Mouse (Mus musculus) lung, postnatal 0 days (tissue): ENCODE measurements around the gene Gm45234. TPM values are rescaled to one million over a fixed set of nuclear protein-coding genes. Genes with fewer than 3 reads are reported as not detected.
"Not testable (repeated sequence)": the region's sequence is repeated elsewhere in the genome, so short reads cannot be mapped to it uniquely, and the experiment has no call there.

Experiments used
- ATAC-seq: fragments of 200-750 bp; cut with Nextera tagmentation; 2 replicates; pipeline ENCODE4 v1.8.0; 2017; ENCODE audit warnings: moderate library complexity
- DNase-seq: peaks from one replicate; pipeline ENCODE4 v3.0.0-alpha.2; 2016; ENCODE audit warnings: low spot score
- H3K27ac ChIP-seq: fragments of 300-500 bp; sonication (generic); 2 replicates; pipeline ENCODE4 v1.5.1; 2014; ENCODE audit warnings: antibody characterized with exemption, mild to moderate bottlenecking, low read length, mixed read lengths
- H3K27me3 ChIP-seq: fragments of 300-500 bp; sonication (generic); replicated peaks from 2 replicates; pipeline ENCODE4 v1.6.1; 2014; ENCODE audit warnings: low read length, mixed read lengths; ENCODE audit not compliant: insufficient read depth
- H3K36me3 ChIP-seq: fragments of 300-500 bp; sonication (generic); 2 replicates; pipeline ENCODE4 v1.6.1; 2014; ENCODE audit warnings: low read length, mixed read lengths; ENCODE audit not compliant: insufficient read depth
- H3K4me1 ChIP-seq: fragments of 300-500 bp; sonication (generic); 2 replicates; pipeline ENCODE4 v1.6.1; 2014; ENCODE audit warnings: antibody characterized with exemption, low read depth, low read length, mixed read lengths; ENCODE audit not compliant: insufficient read depth
- H3K4me2 ChIP-seq: fragments of 300-500 bp; sonication (generic); replicated peaks from 2 replicates; pipeline ENCODE4 v1.6.1; 2014; ENCODE audit warnings: low read depth, mild to moderate bottlenecking, low read length, moderate library complexity, mixed read lengths
- H3K4me3 ChIP-seq: fragments of 300-500 bp; sonication (generic); 2 replicates; pipeline ENCODE4 v1.5.1; 2014; ENCODE audit warnings: low read depth, low read length
- H3K9ac ChIP-seq: fragments of 300-500 bp; sonication (generic); replicated peaks from 2 replicates; pipeline ENCODE4 v1.6.1; 2014; ENCODE audit warnings: low read depth, mild to moderate bottlenecking
- H3K9me3 ChIP-seq: fragments of 300-500 bp; sonication (generic); 2 replicates; pipeline ENCODE4 v1.6.1; 2016; ENCODE audit warnings: low read length, mixed read lengths
- CTCF ChIP-seq: IDR thresholded peaks from 2 replicates; pipeline ENCODE4 v1.5.1; 2016; ENCODE audit warnings: antibody characterized with exemption, mild to moderate bottlenecking
- EP300 ChIP-seq: IDR thresholded peaks from 2 replicates; pipeline ENCODE4 v1.6.1; 2016; ENCODE audit warnings: antibody characterized with exemption, mild to moderate bottlenecking, control low read depth
- WGBS: fragments of 180-500 bp; shearing (Covaris S2); extraction: QIAGEN DNeasy Blood & Tissue Kit; methylation state at CpG from one replicate; pipeline ENCODE4 v1.1.7; 2014; 5-methylcytosine and 5-hydroxymethylcytosine counted together
- polyA plus RNA-seq: library from polyadenylated mRNA; unstranded; fragments of >200 nt; fragmentation: Nextera tagmentation; extraction: Ambion mirVana; gene quantifications from 2 replicates; pipeline ENCODE4 v1.2.1, GENCODE M21; 2015

Gm45234 gene
- not detected in 2 replicates for polyA plus RNA-seq

DNA sequence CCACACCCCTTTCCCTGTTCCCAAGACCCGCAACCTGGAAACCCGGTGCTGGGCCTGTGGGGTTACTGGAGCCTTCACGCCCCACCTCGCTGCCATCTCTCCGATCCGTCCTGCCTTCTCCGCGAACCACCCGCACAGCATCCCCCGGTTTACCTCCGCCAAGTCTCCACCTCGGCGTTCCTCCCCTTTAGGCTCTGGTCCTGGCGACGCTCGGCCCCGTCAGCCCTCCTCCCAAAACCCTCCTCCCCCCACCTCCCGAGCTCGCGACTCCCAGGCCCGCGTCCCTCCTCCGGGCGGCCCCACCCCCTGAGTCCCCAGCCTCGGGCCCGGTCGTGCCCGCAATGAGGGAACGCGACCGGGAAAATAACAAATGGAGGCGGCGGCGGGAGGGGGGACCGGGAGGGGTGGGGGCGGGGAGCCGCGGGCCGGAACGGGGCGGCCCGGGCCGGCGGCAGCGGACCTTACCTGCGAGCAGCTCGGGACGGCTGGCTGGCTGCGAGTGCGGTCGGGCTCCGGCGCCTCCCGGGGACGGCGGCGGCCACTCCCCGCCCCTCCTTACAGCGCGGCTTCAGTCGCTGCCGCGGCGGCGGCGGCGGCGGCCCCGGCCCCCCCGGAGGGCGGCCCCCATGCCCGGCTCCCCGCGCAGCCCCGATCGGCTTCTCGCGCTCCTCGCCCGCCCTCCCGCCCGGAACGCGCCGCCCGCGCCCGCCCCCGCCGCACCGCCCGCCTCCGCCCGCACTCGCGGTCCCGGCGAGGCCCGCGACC lies at the start of gene Gm45234, which contains the start of gene Atn1:
Gm45234 (minus strand) TSS at position 191 of the 765 bp plus-strand sequence.
Atn1 (minus strand) TSS at position 694 of the 765 bp plus-strand sequence.
- DNase-seq (peak; percentile 89), ATAC-seq (peak; percentile 76)
- Histone ChIP-seq H3K27ac (peak within 1 kb of the TSS; percentile 97), H3K27me3 (no peaks in the 10 kb centered on the region), H3K36me3 (no peaks in the 10 kb centered on the region), H3K4me1 (peaks cover 20% of the 10 kb centered on the region), H3K4me3 (peak within 1 kb of the TSS; percentile 93), H3K4me2 (peak within 1 kb of the TSS; percentile 64), H3K9ac (peak within 1 kb of the TSS; percentile 86), H3K9me3 (no peaks in the 10 kb centered on the region)
- TF ChIP-seq CTCF (no peak), EP300 (no peak)
- under 1% methylated on average over 35 of the region's 100 CpGs for WGBS

DNA sequence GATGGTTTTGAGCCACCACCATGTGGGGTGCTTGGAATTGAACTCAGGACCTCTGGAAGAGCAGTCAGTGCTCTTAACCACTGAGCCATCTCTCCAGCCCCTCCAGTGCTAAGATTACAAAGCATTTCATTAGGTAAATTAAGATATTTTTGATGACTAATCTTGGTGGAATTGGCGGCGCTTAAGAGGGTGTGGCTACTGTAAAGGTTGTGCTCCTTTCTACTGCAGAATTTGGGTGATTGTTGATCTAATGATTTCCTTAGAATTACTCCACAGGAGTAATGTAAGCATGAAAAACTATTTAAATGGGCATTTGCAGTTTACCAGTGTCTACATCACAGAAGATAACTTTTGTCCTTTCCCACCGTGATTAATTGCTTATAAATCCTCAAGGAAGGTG lies 48.5 kb upstream of the Gm45234 start:
- no peaks in the 10 kb centered on the region for H3K27me3 ChIP-seq
- H3K36me3 ChIP-seq, result no peaks in the 10 kb centered on the region
- H3K9ac ChIP-seq, result no peak overlapping the region
- DNase-seq (no peak), ATAC-seq (no peak)
- TF ChIP-seq EP300 (no peak), CTCF (no peak)
- no peak overlapping the region for H3K27ac ChIP-seq
- no peak overlapping the region for H3K4me2 ChIP-seq
- H3K9me3 ChIP-seq, result no peaks in the 10 kb centered on the region
- 93% methylated on average over 3 of the region's 3 CpGs for WGBS
- H3K4me1 ChIP-seq, result peaks cover 7% of the 10 kb centered on the region
- H3K4me3 ChIP-seq, result no peak overlapping the region

DNA sequence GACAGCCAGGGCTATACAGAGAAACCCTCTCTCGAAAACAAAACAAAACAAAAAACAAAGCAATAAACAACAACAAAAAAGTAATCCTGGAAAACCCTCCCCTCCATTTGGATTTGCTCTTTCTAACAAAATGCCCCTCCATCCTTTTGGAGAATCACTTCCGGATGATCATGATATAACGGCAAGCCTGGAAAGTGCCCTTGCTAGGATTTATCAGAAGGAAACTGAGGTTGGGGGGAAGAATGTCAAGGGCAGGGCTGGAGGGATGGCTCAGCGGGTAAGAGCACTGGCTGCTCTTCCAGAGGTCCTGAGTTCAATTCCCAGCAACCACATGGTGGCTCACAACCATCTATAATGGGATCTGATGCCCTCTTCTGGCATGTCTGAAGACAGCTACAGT lies 47.9 kb upstream of the Gm45234 start:
- H3K36me3 ChIP-seq, H3K27me3 ChIP-seq, H3K4me3 ChIP-seq, H3K9ac ChIP-seq, H3K9me3 ChIP-seq, H3K4me2 ChIP-seq, H3K4me1 ChIP-seq, DNase-seq, H3K27ac ChIP-seq, ATAC-seq: not testable (repeated sequence)
- 98% methylated on average over 4 of the region's 4 CpGs for WGBS

DNA sequence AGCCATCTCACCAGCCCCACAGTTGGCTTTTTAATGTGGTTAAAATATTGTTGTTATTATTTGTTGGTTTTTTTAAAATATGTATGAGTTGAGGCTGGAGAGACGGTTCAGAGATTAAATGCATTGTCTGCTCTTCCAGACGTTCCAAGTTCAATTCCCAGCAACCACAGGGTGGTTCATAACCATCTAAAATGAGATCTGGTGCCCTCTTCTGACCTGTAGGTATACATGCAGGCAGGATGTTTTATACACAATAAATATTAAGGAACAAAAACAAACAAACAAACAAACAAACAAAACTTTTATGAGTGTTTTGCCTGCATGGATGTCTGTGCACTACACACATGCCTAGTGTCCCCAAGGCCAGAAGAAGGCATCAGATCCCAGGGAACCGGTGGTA lies 47.2 kb upstream of the Gm45234 start:
- TF ChIP-seq CTCF (no peak), EP300 (no peak)
- Histone ChIP-seq H3K4me3 (no peak overlapping the region), H3K36me3 (no peaks in the 10 kb centered on the region), H3K27ac (no peak overlapping the region), H3K4me2 (no peak overlapping the region), H3K9ac (no peak overlapping the region), H3K9me3 (no peaks in the 10 kb centered on the region), H3K27me3 (no peaks in the 10 kb centered on the region), H3K4me1 (peaks cover 7% of the 10 kb centered on the region)
- DNase-seq (no peak), ATAC-seq (no peak)
- 79% methylated on average over 3 of the region's 3 CpGs for WGBS

DNA sequence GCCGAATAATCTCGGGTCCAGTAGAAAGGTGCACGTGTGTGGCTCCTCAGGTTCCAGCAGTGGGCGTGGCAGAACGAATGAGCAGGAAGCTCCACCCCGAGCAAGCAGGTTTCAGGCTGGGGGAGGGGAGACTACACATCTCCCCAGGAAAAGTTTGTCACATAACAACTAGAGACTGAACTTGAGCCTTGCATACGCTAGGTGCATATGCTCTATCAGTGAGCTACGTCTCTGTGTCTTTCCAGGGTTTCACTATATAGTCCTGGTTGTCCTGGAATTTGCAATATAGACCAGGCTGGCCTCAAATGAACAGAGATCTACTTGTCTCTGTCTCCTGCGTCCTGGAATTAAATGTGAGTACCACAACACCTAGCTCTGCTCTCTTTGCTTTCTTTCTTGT lies 46.6 kb upstream of the Gm45234 start:
- H3K36me3 ChIP-seq, H3K4me1 ChIP-seq, H3K4me2 ChIP-seq, H3K9me3 ChIP-seq, H3K27me3 ChIP-seq, ATAC-seq, H3K9ac ChIP-seq, H3K27ac ChIP-seq, DNase-seq, H3K4me3 ChIP-seq: not testable (repeated sequence)
- 7% methylated on average over 5 of the region's 9 CpGs for WGBS

DNA sequence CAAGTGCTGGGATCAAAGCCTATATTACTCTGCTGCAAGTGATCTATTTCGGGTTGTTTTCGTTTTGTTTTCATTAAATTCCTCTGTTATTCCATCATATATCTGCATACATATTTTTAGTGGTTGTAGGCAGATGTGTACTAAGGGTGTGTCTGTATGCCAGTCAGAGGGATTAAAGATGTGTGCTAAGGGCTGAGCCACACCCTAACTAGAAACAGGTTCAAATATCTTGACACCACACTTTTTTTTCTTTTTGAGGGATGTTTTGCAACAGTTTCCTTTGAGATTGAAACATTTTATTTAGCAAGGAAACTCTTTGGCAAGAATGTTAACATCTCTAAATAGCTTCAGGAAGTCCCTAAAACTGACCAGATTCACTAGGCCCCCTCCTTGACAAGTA lies 40.4 kb upstream of the Gm45234 start:
- 70% methylated on average over 2 of the region's 2 CpGs for WGBS
- H3K9ac ChIP-seq, result no peak overlapping the region
- no peaks in the 10 kb centered on the region for H3K4me1 ChIP-seq
- no peak overlapping the region for H3K4me3 ChIP-seq
- H3K27ac ChIP-seq, result no peak overlapping the region
- DNase-seq (no peak), ATAC-seq (no peak)
- TF ChIP-seq EP300, result no peak
- TF ChIP-seq CTCF, result no peak
- no peak overlapping the region for H3K4me2 ChIP-seq
- H3K9me3 ChIP-seq, result no peaks in the 10 kb centered on the region
- H3K27me3 ChIP-seq, result no peaks in the 10 kb centered on the region
- H3K36me3 ChIP-seq, result no peaks in the 10 kb centered on the region

DNA sequence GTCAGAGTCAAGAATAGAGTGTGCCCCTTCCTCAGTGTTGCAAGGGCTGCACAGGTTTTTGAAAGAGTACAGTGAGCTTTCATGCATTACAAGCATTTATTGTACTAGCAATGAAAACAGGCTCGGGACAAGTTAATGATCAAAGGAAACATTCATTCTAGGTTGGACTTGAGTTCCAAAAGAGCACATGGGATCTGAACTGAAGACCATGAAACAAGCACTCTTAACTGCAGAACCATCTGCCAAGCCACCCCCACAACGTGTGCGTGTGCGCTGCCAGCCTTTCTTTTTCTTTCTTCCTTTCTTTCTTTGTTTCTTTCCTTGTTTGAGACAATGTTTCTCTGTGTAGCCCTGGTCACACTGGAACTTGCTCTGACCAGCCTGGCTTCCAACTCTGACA lies 40.0 kb upstream of the Gm45234 start:
- 72% methylated on average over 4 of the region's 4 CpGs for WGBS
- TF ChIP-seq EP300 (no peak), CTCF (no peak)
- Histone ChIP-seq H3K4me3 (no peak overlapping the region), H3K9ac (no peak overlapping the region), H3K27me3 (no peaks in the 10 kb centered on the region), H3K4me1 (no peaks in the 10 kb centered on the region), H3K27ac (no peak overlapping the region), H3K36me3 (no peaks in the 10 kb centered on the region), H3K4me2 (no peak overlapping the region), H3K9me3 (no peaks in the 10 kb centered on the region)
- DNase-seq (no peak), ATAC-seq (no peak)
